Mouse (Mus musculus): ENCODE data around the gene Mdm1.
"Not testable (repeated sequence)": the region's sequence is repeated elsewhere in the genome, so short reads cannot be mapped to it uniquely, and the experiment has no call there.

The Mdm1 gene

GRCm38 (mm10) chr10:118122441-118123162 lies 19.0 kb upstream of the Mdm1 start:
- peak; percentile 84 for DNase-seq (ENCODE audit: low spot score)

- DNase-seq (ENCODE audit: low spot score): no peak
These were observed 16.4 kb upstream of the Mdm1 start for GRCm38 (mm10) chr10:118125236-118125635.

GRCm38 (mm10) chr10:118125776-118126445 lies 15.7 kb upstream of the Mdm1 start:
- no peak for DNase-seq (ENCODE audit: low spot score)

GRCm38 (mm10) chr10:118129001-118129682 lies 12.5 kb upstream of the Mdm1 start:
- no peak for DNase-seq (ENCODE audit: low spot score)

DNA sequence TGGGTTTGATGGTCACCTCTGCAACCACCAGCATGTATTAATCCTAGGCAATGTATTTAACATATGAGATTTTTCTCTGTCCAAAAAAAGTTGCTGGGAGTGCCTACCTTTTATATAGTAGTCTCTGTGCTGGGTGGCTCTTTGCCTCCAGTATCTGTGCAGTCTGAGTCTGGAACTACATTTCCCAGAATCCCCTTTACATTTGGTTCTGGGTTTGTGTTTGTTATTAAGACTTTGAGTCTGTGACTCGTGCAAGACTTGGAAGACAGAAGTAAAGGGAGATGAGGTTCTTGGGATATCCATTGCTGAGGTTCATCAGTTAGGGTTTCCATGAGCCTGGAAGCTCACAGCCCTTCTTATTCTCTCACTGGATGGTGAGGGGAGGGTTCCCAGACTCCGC lies 11.6 kb upstream of the Mdm1 start:
- DNase-seq (ENCODE audit: low spot score): no peak

DNA sequence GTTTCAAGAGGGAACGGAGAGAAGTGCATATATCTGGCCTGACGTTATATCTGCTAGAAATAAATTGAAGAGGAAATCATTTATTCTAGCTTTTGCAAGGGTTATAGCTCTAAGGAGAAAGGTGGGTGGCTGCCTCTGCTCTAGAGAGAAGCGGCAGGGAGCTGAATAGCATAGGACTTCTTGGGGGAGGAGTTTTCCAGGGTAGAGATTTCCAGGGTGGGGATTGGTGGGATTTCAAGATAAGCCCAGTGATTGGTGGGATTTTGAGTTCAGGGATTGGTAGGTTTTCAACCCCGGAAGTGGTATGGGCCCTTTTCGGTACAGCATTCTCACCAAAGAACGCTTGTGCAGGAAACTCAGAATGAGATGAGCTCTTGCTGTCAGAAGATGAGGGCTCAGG lies 8.6 kb upstream of the Mdm1 start:
- DNase-seq (ENCODE audit: low spot score): no peak

GRCm38 (mm10) chr10:118138508-118138907 lies 3.1 kb upstream of the Mdm1 start:
- DNase-seq (ENCODE audit: low spot score): no peak

- peak; percentile 62 for DNase-seq (ENCODE audit: low spot score)
These were observed 1.6 kb upstream of the Mdm1 start for GRCm38 (mm10) chr10:118139837-118140570.

GRCm38 (mm10) chr10:118141884-118142801 lies 532 bp downstream of the Mdm1 start:
- DNase-seq (ENCODE audit: low spot score): peak; percentile 65

DNA sequence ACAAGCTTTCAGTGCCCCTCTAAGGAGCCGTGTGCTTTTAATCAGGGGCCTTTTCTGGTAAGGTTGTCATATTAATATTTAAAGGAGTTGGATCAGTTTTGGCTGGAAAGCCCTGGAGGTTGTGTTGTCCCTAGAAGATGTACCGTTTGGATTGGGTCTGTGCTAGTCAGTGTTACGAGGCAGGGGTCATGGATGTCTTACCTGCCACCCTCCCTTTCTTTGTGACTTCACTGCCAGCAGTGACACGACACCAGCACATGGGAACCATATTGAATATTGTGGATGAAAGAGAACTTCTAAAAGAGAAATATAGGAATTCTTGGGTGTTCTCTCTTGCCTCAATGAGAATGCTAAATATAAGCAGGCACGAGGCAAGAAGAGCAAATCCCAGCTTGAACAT lies 7.8 kb downstream of the Mdm1 start:
- no peak for DNase-seq (ENCODE audit: low spot score)

DNA sequence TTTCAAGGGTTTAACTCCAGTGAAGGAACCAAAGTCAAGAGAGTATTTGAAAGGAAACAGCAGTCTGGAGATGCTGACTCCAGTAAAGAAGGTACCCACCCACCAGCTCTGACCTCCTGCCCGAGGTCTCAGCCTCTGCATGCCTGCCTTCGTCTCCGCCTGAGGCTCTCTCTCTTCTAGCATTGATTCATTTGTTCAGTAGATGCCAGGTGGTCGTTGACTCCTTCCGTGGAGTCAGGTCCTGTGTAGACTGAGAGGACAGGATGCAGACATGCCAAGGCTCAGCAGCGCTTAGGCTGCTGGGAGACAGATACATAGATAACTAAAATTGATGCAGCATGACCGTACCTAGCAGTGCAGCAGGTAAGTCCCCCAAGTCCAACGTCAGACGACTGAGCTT lies 9.3 kb downstream of the Mdm1 start:
- DNase-seq (ENCODE audit: low spot score): no peak

DNA sequence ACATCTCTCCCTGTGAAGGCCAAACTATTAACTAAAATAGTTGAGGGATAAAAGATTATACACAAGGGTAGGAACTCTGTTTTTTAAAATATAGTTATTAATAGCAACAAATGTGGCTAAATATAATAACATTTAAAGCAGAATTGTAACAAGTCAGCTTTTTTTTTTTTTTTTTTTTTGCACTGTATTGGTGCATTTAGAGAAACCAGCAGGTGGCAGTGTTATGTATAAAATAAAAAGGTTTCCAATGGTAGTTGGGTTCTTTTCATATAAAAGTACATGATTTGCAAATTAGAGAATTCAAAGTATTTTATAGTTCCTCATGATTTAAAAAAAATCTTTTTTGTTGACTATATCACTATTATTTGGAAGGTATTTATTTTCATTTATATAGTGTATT lies 14.3 kb downstream of the Mdm1 start:
- peak; percentile 87 for DNase-seq (ENCODE audit: low spot score)

- DNase-seq (ENCODE audit: low spot score): peak; percentile 73
These were observed 19.5 kb downstream of the Mdm1 start for GRCm38 (mm10) chr10:118161131-118161530.

DNA sequence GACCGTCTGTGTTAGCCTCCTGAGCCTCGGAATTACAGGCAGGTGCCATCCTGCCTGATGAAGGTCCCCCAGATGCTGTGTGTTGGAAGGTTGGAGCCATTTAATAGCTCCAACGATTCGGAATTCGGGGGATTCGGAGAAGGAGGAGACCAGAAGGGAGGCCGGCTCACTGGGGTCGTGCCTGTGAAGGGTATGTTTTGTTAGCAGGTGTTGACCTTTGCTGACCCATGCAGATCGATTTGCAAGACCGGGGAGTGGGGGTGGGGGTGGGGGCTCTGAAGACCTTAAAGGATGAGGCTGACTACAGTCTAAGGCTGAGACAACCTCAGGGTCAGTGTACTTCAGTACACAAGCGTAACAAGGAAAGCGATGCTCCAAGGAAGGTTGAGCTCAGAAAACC lies 27.6 kb downstream of the Mdm1 start:
- no peak for DNase-seq (ENCODE audit: low spot score)

GRCm38 (mm10) chr10:118172416-118172815 lies 30.8 kb downstream of the Mdm1 start:
- DNase-seq (ENCODE audit: low spot score): peak; percentile 97

DNA sequence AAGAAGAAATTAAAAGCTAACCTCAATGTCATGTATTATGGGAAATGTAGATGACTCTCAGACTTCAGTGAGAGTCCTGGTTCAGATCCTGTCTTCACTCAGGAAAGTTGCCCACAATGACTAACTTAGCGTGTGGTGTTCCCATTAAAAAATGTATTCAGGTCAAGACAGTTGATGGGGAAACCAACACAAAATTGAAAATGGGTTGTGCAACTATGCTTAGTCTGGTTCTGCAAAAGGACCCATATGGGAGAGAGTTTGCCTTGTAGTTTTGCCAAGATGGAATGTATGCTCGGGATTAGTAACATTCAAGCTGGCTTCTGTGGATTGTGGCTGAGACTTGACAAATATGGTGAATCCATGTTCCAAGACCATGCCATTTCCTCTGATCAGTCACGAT lies 31.3 kb downstream of the Mdm1 start:
- DNase-seq (ENCODE audit: low spot score): no peak

DNA sequence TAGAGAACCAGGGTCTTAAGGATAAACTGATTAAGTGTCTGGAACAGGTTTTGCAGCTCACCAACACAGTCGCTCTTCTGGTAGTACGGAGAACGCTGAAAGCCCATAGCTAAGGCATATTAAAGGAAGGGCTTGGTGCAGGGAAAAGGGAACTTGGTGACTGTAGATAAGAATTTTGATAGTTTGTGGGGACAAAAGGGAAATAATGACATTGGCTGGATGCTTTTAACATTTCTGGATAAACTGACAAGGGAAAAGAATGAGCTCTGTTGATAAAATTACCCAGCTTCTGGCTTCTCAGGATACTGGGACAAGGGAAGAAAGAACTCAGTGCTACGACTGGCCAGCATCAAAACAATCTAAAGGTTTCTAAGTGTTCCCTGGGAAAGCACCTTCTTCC lies 33.9 kb downstream of the Mdm1 start:
- not testable (repeated sequence) for DNase-seq (ENCODE audit: low spot score)

DNA sequence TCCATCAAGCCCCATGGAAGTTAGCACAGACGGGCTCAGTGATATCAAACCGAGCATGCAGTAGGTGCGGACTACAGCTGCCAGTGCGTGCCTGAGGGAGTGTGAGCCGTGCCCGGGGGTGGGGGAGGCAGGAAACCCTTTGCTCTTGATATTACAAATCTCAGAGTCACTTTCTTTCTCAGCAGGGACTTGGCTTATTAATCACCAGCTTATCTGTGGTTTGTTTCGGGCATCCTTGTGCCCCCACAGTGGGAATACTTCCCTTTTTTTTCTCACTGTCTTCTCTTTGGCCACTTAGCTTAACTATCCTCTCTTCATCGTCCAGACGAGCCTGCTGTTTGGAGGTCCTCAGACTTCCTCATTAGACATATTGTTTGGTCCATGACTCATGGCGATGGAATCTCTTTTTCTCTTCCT lies 37.1 kb downstream of the Mdm1 start:
- no peak for DNase-seq (ENCODE audit: low spot score)

- DNase-seq (ENCODE audit: low spot score): no peak
These were observed 37.7 kb downstream of the Mdm1 start for GRCm38 (mm10) chr10:118179265-118179664.

DNA sequence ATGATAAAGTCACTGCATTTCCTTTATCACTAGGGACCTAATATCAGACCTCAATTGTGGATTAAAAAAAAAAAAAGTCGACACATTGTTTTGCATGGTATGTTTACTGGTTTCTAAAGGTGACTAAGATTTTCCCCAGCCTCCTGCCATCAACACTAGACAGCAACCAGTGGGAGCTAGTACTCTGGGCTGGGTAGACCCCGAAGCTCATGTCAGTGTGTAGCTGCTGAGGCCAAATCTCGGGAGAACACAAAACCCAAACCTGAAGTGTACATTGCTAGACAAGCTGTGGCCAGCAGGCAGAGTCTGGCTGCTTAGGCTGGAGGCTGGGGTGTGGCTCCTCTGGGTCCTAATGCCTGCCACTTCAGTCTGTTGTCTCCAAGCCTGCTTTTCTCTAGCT lies 53.5 kb downstream of the Mdm1 start:
- peak; percentile 32 for DNase-seq (ENCODE audit: low spot score)

- DNase-seq (ENCODE audit: low spot score): no peak
These were observed 63.0 kb downstream of the Mdm1 start, which contains the start of gene Il22 for GRCm38 (mm10) chr10:118204642-118205041. Gene Il22 (plus strand): TSS chr10:118204942.

All from MN1 (cell line).